ENCODE assay signal across 14 mouse cellular contexts in the genomic region with DNA sequence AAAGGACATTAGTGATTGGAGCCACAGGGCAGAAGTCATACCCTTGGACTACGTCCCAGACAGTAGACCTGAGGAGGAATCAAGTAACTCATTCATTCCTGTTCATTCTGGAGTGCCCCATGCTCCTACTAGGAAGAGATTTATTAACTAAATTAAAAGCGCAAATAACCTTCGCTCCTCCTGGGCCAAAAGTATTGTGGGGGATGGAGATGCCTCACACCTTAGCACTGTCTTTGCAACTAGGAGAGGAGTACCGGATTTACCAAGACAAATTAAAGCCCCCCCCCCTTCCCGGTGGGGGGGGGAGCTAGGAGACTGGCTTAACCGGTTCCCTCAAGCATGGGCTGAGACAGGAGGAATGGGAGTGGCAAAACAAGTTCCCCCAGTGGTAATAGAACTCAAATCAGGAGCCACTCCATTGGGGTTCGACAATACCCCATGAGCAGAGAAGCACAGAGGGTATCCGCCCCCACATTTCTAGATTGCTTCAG. TPM values are rescaled to one million over a fixed set of nuclear protein-coding genes. Genes with fewer than 3 reads are reported as not detected.
A peak's percentile ranks its signal among the peaks of the same experiment; 100 is the strongest.
DNase-seq lines count a peak whose midpoint lies in the region; ATAC-seq and TF ChIP-seq lines count a peak whose summit lies in the region.
"Had no signal": no experiment of that assay in that cellular context is flagged by ENCODE, and none has a peak within 500 bp of the region (broad histone marks: within the 10 kb centered on the region; RNA-seq: fewer than 3 reads in every experiment).

No protein-coding gene starts in this region.

- H3K27ac ChIP-seq in kidney, postnatal 0 days = no peak overlapping the region; the same call in 1 of the 2 replicates
- H3K27ac ChIP-seq in lung, embryonic 16.5 days (ENCODE audit: low read length) = no peak overlapping the region
- H3K27ac ChIP-seq: heart, embryonic 13.5 days; hindbrain, embryonic 15.5 days; limb, embryonic 12.5 days had no signal

- peak; percentile 88 for ATAC-seq in kidney, postnatal 0 days (replicated peaks; ENCODE audit: low FRiP score, low read depth)
- peak; percentile 78 for ATAC-seq in lung, embryonic 16.5 days (ENCODE audit: low read depth)

- no peak overlapping the region for H3K4me2 ChIP-seq in kidney, postnatal 0 days (ENCODE audit: low read length)
- H3K4me2 ChIP-seq in lung, embryonic 16.5 days (ENCODE audit: low read depth, low read length) = no peak overlapping the region
- H3K4me2 ChIP-seq: heart, embryonic 13.5 days; hindbrain, embryonic 15.5 days; limb, embryonic 12.5 days; midbrain, embryonic 11.5 days had no signal

- TF ChIP-seq CTCF in kidney, postnatal 0 days (IDR thresholded peaks at IDR 0.05; ENCODE audit: low read depth) = no peak

- no peaks in the 10 kb centered on the region for H3K27me3 ChIP-seq in kidney, postnatal 0 days (ENCODE audit: insufficient read depth, low read length)
- H3K27me3 ChIP-seq in lung, embryonic 16.5 days (ENCODE audit: control insufficient read depth, insufficient read depth, low read depth, low read length) = no peaks in the 10 kb centered on the region
- H3K27me3 ChIP-seq: heart, embryonic 13.5 days; hindbrain, embryonic 15.5 days; limb, embryonic 12.5 days had no signal

- H3K4me3 ChIP-seq in kidney, postnatal 0 days (replicated peaks; ENCODE audit: low read depth, low read length) = no peak overlapping the region
- H3K4me3 ChIP-seq in lung, embryonic 16.5 days (ENCODE audit: low read length) = no peak overlapping the region
- H3K4me3 ChIP-seq: heart, embryonic 13.5 days; hindbrain, embryonic 15.5 days; limb, embryonic 12.5 days had no signal

- no peaks in the 10 kb centered on the region for H3K9me3 ChIP-seq in kidney, postnatal 0 days (replicated peaks; ENCODE audit: low read length)
- no peaks in the 10 kb centered on the region for H3K9me3 ChIP-seq in lung, embryonic 16.5 days (ENCODE audit: control insufficient read depth, low read length)
- H3K9me3 ChIP-seq: heart, embryonic 13.5 days; hindbrain, embryonic 15.5 days; limb, embryonic 12.5 days had no signal

- H3K9ac ChIP-seq in kidney, postnatal 0 days (ENCODE audit: low read depth, low read length) = no peak overlapping the region
- no peak overlapping the region for H3K9ac ChIP-seq in lung, embryonic 16.5 days (ENCODE audit: low read length)
- H3K9ac ChIP-seq: heart, embryonic 13.5 days; hindbrain, embryonic 15.5 days; limb, embryonic 12.5 days had no signal

- no peaks in the 10 kb centered on the region for H3K36me3 ChIP-seq in kidney, postnatal 0 days (ENCODE audit: insufficient read depth, low read length)
- H3K36me3 ChIP-seq in lung, embryonic 16.5 days (ENCODE audit: control insufficient read depth, insufficient read depth, low read length) = no peaks in the 10 kb centered on the region
- H3K36me3 ChIP-seq: heart, embryonic 13.5 days; hindbrain, embryonic 15.5 days; limb, embryonic 12.5 days had no signal

- 55% methylated on average over 8 of the region's 8 CpGs for WGBS in kidney, postnatal 0 days
- 54% methylated on average over 8 of the region's 8 CpGs for WGBS in lung, embryonic 16.5 days

- DNase-seq in urinary bladder, postnatal 36 days (ENCODE audit: low spot score in 2 of 2) = peak; percentile 56 to 63
- DNase-seq in urinary bladder, postnatal 10 days (ENCODE audit: low spot score) = no peak
- peak; percentile 38 for DNase-seq in kidney, postnatal 0 days (ENCODE audit: low spot score)
- DNase-seq in left cerebral cortex, adult 9 months (ENCODE audit: low spot score in 2 of 2) = no peak
- no peak for DNase-seq in right cerebral cortex, adult 18-20 months
- DNase-seq in right cerebral cortex, postnatal 36 days (ENCODE audit: low spot score in 2 of 2) = no peak
- DNase-seq: adrenal gland, postnatal 25 days; layer of hippocampus, adult 9-11 months had no signal

- H3K4me1 ChIP-seq in kidney, postnatal 0 days (replicated peaks; ENCODE audit: insufficient read depth, low read length) = no peaks in the 10 kb centered on the region
- no peaks in the 10 kb centered on the region; the same call in 1 of the 2 replicates for H3K4me1 ChIP-seq in lung, embryonic 16.5 days (replicated peaks; ENCODE audit: control insufficient read depth, insufficient read depth, low read length)
- H3K4me1 ChIP-seq: heart, embryonic 13.5 days; hindbrain, embryonic 15.5 days; limb, embryonic 12.5 days had no signal

RNA-seq across cellular contexts. Expression of a gene that starts 14.0 kb away (rescaled TPM):
- 2.9 and 3.0 TPM in 2 replicates for polyA plus RNA-seq in kidney, postnatal 0 days (2015; fragmentation: Nextera tagmentation; extraction: Ambion mirVana)
- polyA plus RNA-seq in lung, embryonic 16.5 days (2015; fragmentation: Nextera tagmentation; extraction: Ambion mirVana) = 8.9 and 13.3 TPM in 2 replicates
- polyA plus RNA-seq: midbrain, embryonic 11.5 days; thymus, postnatal 0 days had no signal

RNA-seq across cellular contexts. Expression of a gene that starts 20.7 kb away (rescaled TPM):
- 9.1 and 9.2 TPM in 2 replicates for polyA plus RNA-seq in kidney, postnatal 0 days (2015; fragmentation: Nextera tagmentation; extraction: Ambion mirVana)
- 10.9 and 11.9 TPM in 2 replicates for polyA plus RNA-seq in lung, embryonic 16.5 days (2015; fragmentation: Nextera tagmentation; extraction: Ambion mirVana)

RNA-seq across cellular contexts. Expression of a gene that starts 36.5 kb away (rescaled TPM):
- not detected in 2 replicates for polyA plus RNA-seq in kidney, postnatal 0 days (2015; fragmentation: Nextera tagmentation; extraction: Ambion mirVana)
- polyA plus RNA-seq in lung, embryonic 16.5 days (2015; fragmentation: Nextera tagmentation; extraction: Ambion mirVana) = not detected in 2 replicates
- polyA plus RNA-seq: heart, embryonic 13.5 days; hindbrain, embryonic 15.5 days; limb, embryonic 12.5 days; midbrain, embryonic 11.5 days; thymus, postnatal 0 days had no signal

Comparison
In these comparisons a context has a peak if more than half of its experiments do, and no peak if none do; other contexts are left out.
1. DNase-seq: peak in urinary bladder, postnatal 36 days (2 of 2) and kidney, postnatal 0 days (single experiment); none in urinary bladder, postnatal 10 days (single experiment), left cerebral cortex, adult 9 months (0 of 2), right cerebral cortex, adult 18-20 months (single experiment) and right cerebral cortex, postnatal 36 days (0 of 2).